Mouse (Mus musculus) layer of hippocampus, postnatal 10 days (tissue): ENCODE measurements around the gene Syn3. TPM values are rescaled to one million over a fixed set of nuclear protein-coding genes. Genes with fewer than 3 reads are reported as not detected.
A peak's percentile ranks its signal among the peaks of the same experiment; 100 is the strongest.
"Not testable (repeated sequence)": the region's sequence is repeated elsewhere in the genome, so short reads cannot be mapped to it uniquely, and the experiment has no call there.

ENCODE experiments used
- DNase-seq, 2 experiments: peaks; one replicate each; pipeline ENCODE4 v3.0.0; 2021; ENCODE audit warnings: low spot score in 2 of 2
- total RNA-seq, 2 experiments: library from RNA; stranded (reverse); gene quantifications; 2 replicates each; pipeline ENCODE4 v1.2.3; 2021

Syn3 gene
- total RNA-seq, 2 experiments from 2014 or later, result 35.1 to 39.6 TPM

DNA sequence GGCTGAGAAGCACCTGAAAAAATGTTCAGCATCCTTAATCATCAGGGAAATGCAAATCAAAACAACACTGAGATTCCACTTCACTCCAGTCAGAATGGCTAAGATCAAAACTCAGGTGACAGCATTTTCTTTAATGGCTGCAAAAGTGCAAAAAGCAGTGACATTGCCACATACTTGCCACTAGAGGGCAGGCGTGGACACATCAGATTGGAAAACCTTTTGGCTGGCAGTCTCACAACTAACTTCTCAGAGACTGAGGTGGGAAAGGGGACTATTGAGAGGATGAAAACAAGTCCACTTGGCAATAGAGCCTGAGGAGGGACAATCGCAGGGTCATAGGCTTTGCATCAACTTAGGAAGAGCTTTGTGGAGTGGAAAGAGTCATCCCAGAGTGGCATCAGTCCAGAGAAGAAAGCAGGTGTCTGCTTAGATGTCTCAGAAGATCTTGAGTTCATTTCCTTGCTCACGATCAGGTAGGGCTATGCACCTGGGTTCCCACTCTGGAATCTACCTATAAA, 25.0 kb downstream of the Syn3 start:
- DNase-seq, result peak; percentile 41 to 43

DNA sequence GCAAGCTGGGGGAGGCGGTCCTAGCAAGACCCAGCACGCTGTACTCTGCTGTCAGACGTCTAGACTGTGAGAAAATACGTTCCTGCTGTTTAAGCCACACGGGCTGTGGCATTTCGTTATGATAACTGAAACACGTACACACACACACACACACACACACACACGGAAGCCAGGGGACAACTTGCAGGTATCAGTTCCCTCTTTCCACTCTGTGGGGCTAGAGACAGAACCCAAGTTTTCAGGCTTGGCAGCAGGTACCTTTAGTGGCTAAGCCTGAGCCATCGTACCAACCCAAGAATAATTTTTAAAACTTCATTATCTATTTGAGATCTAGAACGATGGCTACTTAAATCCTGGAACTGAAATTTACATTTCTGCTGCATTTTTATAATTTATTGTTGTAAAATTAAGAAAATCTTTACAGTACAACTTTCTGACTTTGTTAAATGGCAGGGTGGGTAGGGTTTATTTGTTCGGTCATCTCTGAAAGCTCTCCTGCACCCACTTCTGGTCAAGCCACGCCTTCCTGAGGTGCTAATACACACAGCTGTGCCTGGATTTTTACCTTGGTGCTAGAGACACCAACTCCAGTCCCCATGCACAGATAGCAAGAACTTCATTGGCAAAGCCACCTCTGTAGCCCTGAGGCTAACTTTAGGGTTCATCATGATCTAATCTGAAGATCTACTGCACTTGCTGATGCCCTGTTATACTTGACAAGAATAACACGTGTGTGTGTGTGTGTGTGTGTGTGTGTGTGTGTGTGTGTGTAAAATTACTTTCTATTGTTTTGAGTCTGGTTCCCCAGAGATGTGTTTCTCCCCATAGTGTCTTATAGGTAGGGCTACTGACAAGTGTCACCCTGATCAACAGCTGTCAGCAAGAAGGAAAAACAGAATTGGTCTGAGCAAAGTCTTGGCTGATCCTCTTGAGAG, 29.8 kb downstream of the Syn3 start:
- DNase-seq, result no peak

DNA sequence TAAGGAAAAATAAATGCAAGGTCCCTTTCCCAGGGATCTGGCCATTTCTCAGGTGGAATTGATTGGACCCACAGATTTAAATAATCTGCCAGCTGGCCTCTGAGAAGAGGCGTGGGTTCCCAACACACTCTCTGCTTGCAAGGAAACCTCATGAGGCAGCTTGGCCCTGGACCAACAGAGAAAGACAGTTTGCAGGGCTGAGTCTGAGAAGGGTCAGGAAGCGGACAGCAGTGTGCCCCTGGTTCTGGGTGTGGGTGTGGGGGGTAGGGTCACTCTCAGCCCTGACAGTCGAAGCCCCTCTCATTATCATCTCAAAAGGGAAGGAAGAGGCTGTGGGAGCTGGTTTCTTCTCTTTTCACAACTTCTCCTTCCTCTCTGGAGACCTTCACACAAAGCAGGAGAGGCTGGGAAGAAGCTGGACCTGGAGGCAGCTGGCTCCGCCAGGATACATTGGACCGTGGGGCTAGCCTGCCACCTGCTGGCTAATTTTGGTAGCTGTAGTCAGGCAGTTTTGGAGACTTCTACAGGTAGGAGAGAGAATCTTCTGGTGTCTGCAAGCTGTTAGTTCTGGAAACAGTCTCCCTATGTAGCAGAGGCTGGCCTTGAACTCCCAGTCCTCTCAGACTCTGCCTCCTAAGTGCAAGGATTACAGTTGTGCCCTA, 35.0 kb downstream of the Syn3 start:
- peak; percentile 89 to 90 for DNase-seq

DNA sequence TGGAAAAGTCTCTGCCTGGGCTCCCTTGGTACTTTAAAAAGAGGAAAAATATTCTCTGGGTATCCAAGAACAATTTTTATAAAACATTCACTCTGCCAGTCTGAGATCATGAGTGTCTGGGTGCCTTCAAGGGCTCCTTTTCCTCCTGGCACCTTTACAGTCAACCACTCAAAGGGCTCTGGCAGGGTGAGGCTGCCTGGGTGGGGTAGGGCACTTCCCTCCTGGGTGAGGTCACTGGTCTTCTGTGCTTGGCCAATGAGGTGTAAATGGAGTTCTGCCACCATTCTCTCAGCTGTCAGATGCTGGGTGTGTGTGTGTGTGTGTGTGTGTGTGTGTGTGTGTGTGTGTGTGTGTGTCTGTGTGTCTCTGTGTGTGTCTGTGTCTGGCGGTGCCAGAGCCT, 39.1 kb downstream of the Syn3 start:
- DNase-seq, result peak in 1 of 2 experiments; percentile 23

DNA sequence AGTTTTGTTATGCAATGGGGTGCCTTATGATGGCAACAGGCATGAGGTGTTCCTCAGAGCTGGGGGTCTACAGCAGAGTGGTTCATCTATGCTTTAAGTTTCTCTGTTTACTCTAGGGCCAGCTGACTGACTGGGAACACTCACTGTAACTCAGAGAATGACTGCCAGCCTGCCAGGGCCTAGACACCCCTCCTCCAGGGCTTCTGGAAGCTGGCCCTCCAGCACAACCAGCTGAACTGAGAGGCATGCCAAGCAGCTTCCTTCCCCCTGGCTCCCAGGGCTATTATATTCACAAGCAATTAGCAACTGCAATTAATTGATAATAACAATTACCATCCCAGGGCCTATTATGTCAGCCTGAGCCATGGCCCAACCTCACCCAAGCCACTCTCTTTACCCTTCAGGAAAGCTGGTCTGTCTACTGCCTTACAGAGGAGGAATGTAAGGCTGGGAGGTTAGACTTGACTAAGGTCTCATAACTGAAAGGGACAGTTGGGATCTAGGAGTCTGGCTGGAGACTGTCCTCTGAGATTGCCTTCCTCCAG, 41.0 kb downstream of the Syn3 start:
- peak; percentile 61 to 73 for DNase-seq

DNA sequence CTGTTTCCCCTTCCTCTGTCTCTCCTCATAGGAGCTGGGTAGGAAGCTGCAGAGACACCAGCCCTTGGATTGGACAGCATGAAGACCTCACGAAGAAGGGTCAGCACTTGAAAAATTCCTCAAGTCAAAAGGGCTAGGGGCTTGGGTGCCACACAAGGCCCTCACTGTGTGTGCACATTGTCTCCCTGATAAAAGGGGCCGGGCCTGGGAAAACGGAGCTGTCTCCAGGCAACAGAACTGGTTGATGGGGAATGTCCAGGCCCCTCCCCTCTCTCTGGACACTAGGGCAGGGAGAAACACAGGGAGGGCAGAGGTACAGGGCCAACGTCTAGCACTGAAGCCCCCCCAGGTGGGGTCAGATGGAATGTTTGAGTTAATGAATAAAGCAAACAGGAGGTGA, 41.5 kb downstream of the Syn3 start:
- DNase-seq, result peak; percentile 36 to 45

DNA sequence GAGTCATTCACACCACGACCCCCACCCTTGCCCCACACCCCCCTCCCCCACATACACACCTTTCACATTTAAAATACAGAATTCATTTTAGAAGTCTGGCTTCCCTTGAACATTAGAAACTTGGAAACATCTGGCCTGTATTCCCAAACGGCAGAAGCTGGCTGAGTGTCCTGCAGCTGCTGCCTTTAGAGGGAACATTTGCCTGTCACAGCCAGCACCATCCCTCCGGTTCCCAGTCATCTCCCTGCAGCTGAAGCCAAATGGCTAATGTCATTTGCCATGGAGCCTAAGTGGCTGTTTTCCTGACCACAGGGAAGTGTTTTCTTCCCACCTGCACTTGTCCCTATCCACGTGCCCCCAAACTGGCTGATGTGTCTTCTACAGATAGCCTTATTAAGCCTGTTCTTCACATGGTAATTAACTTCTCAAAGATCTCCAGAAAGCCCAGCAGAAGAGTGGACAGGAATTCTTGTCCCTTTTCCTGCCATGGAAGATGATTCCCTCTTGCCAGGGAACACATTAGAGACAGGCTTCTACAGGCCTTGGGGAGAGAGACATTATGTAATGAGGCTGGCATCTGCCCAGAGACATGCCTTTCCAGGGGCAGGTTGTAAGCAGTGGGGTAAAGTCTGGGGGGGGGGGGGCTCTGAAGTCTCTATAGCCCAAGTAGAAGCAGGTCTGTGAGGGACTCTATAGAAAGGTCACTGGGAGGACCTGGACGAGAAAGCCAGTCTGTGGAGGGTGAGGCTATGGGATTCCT, 43.2 kb downstream of the Syn3 start:
- no peak for DNase-seq

DNA sequence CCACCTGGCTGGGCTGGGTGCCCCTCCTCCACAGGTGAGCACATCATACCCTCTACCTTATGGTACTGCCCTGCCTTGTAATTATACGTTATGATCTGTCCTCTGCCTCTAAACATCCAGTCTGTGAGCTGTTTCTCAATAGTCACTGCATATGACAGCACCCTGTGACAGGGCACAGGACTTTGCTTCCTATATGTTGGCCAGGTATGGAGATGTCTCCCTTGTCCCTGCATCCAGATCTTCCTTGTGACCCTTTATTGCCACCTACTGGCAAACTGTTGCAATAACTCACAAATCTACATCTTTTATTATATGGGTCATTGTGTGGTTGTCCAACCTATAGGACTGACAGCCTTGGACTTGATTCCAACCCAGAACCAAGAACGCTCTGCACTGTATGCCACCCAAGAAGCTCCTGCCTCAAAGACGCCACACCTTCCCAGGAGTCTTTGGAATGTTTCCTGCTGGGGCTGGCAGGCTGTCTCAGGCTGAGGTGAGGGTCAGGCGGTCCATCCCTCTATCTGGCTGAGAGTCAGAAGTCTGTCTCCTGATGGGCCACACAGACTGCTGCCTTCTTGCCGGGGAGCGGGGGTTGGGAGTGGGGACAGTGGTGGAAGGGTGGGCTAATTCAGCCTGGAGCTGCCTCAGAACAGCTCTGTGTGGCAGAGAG, 46.2 kb downstream of the Syn3 start:
- peak in 1 of 2 experiments; percentile 43 for DNase-seq

DNA sequence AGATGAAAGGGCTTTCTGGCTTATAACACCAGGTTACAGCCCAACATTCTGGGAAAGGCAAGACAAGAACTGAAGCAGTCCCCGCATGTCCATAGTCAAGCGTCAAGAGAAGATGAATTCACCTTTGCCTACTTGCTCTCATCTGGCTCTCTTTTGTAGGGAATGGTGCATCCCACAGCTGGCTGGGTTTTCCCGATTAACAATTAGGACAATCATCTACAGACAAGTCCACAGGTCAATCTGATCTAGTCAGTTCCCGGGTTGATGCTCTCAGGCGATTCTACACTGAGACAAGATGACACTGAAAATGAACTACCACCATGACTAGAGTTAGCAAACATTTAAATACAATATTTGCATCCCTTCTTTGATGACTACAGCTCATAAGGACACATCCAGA, 47.4 kb downstream of the Syn3 start:
- DNase-seq, result no peak

DNA sequence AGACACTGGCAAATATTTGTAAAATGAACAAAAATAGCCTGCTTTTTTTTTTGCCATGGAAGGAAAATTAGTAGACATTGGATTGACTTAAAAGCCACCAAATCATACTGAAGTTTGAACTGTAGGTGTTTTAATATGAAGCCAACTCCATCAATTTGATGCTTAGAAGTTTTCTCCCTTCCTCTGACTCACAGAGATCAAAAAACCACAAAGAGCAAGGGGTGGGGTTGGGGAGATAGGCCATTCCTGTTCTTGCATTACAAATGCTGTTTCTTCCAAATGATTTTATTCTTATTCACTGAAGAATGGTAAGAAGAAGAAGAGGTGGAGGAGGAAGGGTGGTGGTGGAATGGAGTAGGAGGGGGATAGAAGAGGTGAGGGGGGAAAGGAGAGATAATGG, 52.0 kb downstream of the Syn3 start:
- DNase-seq, result no peak

DNA sequence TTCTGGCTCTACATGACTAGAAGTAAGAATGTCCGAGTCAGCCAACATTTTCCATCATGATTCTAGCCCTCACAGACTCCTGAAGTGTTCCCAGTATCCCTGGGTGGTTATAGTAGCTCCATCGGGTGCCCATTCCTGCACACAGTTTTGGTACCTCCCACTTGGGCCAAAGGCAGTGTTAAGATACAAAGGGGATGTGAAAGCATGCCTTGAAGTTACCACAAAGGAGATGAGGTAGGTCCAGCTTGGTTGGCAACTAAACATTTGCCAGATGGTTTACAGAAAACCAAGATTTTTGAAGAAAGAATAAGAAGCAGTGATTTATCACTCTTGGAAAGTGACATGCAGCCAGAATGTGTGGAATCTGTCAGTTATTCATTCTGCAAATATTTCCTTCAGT, 53.5 kb downstream of the Syn3 start:
- no peak for DNase-seq

DNA sequence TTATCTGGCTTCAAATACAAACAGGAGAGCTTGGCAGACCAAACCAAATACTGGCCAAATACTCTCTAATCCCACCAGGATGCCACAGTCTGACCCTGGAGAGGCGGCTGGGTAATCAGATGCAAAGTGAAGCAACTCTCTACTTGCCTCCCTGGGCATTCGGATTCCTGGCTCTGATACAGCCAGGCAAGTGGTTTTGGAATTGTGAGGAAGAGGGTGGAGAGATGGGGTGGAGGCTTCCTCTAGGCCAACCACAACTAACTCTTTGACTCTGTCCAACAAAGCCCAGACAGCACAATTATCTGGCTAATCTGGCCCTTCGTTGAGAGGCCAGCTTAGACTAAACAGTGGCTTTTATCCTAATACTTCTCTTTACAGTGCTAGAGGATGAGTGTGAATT, 54.0 kb downstream of the Syn3 start:
- DNase-seq, result no peak

DNA sequence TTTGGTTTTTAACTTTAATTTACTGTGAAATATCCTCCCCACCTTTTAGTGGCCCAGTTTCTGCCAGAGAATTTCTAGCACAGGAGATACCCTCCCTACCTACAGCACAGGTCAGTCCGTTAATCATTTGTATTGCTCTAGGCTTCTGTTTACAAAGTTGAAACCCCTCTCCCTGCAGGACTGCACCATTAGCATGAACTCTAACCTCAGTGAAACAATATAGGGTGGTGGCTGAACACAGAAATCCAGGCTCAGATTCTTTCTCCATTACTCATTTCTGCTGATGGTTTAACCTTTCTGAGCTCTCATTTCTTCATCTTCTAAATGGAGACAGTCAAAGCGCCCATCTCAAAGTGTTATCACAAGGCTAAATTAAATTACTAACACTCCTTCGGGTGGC, 56.9 kb downstream of the Syn3 start:
- no peak for DNase-seq

DNA sequence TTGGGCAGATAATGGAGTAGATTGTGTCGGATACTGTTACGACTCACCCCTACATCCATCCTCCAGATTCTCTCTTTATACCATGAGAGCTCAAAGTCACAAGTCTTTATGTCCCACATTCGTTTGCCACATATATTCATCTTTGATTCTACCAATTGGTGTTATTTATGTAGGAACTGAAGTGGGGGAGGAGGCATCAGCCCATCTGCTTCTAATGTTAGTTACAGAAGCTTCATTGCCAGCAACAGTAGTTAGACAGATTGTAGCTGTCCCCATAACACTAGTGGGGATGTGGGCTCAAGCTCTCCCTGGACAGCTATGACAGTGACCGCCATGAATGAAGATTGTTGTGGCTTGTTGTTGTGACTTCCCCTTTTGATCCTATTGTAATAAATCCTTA, 59.1 kb downstream of the Syn3 start:
- no peak for DNase-seq

DNA sequence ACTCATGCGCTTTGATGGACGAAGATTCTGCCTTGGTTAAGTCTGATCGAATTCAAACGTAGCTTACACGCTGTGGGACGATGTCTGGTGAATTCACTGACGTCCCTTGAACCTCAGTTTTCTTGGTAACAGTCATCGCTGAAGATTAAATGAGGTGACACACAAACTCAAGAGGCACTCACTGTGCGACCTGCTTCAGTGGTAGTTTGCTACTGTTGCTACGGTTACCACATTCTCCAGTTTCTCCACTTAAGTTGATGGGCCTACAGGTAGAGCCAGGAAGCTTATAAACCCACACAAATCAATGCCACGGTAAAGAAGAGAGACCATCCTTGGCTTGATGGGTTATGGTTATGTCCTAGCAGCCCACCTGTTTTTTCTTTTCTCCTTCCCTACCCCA, 61.4 kb downstream of the Syn3 start:
- DNase-seq, result no peak

DNA sequence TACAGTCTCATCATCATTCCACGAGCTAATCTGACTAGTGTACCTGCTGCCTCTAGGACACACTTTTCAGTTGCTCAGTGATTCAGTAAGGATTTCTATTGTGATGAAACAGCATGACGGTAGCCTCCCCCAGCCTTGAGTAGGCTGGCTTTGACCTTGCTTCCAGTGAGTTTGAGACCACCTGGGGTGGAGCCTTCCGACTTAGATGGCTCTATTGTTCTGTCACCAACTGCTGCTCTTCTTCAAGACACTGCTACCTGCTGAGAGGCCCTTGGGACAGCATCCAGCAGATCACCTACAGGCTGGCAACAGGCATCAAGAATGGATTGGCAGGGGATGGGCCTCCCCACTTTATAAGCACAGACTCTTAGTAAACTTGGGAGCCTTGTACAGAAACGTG, 63.7 kb downstream of the Syn3 start:
- DNase-seq, result not testable (repeated sequence)

DNA sequence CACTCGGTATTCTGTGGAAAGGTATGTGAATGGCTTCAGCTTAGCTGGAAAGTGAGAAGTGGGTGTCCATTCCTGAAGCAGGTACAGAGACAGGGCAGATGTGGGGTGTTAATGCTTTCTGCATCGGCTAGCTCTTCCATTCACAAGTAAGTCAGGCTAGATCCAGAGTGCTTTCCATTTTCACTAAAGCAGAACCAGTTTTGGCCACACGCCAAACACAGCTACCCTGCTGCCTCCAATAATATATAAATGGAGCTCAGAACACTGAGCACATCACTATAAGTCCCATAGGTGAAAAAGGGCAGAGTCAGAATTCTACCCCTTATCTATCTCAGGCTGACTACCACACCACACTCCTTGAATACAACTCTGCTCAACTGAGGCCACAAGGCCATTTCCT, 69.0 kb downstream of the Syn3 start:
- DNase-seq, result no peak

DNA sequence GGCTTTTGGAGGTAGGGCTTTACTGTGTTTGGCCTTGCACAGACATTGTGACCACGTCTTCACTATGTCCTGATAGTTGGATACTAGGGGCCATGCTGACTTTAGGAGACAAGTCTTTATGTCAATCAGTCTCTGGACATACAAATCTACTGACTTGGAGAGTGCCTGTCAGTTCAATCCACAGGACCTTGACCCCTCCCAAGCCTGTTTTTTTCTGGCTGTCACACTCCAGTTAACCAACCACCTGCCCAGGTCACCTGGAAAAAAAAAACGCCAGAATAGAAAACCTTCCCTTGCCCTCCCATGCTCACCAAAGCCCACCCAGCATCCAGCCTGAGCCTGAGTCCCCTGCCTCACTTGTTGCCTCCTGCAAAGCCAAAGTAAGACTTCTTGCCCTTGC, 70.7 kb downstream of the Syn3 start:
- DNase-seq, result no peak

DNA sequence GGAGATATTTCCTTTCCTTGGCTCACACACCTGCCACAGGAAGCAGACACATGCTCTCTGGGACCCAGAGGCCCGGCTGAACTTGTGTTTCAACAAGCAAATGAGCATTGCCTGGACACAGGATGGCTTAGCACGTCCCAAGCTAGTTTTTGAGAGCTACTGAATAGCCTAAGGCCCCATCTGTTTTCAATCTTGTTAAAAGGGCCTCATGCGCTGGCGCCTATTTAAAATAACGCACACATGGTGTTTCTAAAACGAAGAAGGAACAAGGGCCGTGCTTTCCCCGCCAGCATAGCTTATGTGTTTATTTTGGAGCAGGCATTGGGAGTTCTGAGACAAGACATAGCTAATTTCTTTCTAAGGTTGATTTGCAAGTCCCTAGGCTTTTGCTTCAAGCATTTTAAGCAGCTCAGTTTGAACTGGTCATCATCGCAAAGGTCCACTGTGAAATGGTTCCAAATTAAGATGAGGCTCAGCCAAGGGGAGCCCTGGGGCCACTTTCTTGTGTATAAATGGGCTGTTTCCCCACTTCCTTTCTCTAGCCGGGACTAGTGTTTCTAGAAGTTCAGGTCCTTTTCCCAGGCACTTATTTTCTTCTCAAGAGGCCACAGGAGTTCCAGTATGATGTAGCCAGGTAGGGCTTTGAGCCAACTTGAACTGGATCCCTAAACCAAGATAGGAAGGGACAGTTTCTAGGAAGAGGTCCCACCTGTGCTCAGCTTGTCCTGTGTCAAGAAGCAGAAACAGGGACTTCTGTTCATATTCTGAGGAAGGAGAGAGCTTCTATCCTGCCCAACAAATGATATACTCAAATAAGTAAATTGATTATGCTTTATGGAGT, 72.8 kb downstream of the Syn3 start:
- DNase-seq, result peak in 1 of 2 experiments; percentile 35
